Mouse (Mus musculus): Measurements from ENCODE around the gene Ccdc82.

DNA sequence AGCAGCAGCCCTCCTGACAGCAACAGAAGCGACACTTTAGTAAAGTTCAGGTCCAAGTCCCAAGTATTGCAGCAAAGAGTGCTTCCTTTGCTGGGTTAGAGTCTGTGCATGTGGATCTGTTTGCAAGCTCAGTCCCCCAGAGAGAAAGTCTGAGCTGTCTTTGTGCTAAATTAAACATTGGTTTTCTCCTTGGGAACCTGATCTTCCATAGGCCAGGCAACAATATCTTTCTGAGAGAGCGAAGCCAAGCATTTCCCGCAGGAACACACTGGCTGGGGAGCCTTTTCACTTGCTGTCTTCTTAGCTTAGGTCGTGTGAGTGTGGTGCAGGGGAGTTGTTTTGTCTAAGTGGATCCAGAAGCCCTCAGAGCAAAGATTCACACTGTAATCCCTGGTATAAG is 60.5 kb downstream of the Ccdc82 start:
- no peak for TF ChIP-seq EP300 (IDR thresholded peaks at IDR 0.05; ENCODE audit: low read depth)
- no peak for TF ChIP-seq CTCF (IDR thresholded peaks at IDR 0.05; ENCODE audit: low read depth)
